Mouse (Mus musculus) skeletal muscle tissue, adult 2 months (tissue): ENCODE measurements around the gene Fam53b.

ENCODE experiments used
- DNase-seq: peaks from one replicate; pipeline ENCODE4 v3.0.0-alpha.2; 2012; ENCODE audit warnings: low read depth, low spot score

The Fam53b gene

DNA sequence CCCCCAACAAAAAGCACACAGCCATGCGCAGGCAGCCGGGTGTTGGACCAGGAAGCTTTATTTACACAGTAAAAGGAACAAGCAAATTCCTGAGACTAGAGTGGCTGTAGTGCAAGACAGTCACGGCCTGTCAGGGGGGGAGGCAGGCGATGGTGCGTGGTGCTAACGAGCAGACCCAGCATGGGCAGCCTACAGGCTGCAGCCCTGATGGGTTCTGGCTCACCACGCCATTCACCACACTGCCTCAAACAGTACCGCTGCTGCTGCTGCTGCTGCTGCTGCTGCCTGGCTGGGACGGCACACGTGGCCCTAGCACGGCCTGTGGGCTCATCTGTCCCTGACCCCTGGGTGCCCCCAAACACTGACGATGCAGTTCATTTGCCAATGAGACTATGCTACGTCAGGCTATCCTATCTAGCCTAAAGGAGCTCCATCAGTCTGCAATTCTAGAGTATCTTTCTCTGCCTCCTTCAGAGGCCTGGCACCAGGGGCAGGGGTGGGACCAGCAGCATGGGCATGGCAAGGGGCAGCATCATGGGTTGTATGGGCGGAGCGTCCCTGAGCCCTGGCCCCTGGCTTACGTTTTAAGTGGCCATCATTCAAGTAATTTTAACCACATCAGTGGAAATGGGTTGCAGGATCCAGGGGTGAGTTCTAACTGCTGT lies 101.5 kb downstream of the Fam53b start:
- no peak for DNase-seq

DNA sequence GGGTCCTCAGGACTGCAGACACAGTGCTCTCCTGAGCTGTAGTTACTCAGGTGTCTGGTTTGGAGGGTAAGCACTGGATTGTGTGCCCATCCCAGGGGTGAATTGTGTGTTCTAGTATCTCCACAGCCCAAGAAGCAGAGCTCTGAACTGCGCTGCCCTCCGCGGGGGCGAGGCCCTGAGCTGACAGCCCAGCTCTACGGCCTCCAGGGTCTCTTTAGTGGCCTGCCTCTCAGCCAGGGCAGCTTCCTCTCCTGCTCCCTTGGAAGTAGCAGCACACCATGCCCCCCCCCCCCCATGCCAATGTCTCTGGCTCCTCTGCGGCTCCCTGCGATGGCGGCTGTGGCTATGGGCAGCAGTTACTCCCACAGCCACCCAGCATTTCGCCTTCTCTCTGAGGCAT lies 102.1 kb downstream of the Fam53b start:
- no peak for DNase-seq

DNA sequence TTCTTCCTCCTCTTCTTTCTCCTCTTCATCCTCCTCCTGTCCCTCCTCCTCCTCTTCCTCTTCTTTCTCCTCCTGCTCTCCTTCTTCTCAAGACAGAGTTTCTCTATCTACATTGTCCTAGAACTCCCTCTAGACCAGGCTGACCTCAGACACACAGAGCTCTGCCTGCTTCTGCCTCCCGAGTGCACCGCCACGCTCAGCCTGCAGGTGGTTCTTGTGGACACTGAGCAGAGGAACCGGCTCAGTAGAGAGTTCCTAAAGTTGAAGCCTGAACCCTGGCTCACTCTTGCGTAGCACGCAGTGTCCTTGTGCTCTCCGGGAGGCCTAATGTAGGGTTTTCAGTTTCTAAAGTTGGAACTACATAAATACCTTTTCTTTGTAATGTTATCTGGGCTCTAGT lies 108.6 kb downstream of the Fam53b start:
- DNase-seq = no peak

DNA sequence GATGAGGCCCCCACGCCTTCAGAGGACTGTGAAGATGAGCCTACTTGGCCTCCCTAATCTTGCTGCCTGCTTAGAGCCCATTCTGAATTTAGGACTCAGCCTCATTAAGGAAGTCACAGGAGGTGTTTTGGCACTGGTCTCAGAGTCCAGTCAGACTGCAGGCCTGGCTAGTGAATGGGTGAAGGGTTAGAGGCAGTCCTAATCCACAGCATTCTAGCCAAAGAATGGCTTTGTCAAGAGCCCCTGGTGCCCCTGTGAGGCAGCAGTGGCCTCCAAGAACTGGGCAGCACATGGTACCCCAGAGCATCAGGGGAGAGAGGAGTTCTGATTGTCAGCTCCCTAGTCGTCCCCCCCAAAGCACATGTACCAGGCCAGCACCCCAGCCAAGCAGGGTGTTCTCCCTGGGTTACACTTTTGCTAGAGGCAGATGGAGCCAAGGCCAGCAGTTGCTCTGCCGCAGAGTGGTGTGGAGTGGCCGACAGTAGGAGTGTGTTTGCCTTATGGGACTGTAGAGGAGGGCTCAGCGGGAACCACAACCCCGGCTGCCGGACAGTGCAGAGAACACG lies 109.3 kb downstream of the Fam53b start:
- DNase-seq = no peak

DNA sequence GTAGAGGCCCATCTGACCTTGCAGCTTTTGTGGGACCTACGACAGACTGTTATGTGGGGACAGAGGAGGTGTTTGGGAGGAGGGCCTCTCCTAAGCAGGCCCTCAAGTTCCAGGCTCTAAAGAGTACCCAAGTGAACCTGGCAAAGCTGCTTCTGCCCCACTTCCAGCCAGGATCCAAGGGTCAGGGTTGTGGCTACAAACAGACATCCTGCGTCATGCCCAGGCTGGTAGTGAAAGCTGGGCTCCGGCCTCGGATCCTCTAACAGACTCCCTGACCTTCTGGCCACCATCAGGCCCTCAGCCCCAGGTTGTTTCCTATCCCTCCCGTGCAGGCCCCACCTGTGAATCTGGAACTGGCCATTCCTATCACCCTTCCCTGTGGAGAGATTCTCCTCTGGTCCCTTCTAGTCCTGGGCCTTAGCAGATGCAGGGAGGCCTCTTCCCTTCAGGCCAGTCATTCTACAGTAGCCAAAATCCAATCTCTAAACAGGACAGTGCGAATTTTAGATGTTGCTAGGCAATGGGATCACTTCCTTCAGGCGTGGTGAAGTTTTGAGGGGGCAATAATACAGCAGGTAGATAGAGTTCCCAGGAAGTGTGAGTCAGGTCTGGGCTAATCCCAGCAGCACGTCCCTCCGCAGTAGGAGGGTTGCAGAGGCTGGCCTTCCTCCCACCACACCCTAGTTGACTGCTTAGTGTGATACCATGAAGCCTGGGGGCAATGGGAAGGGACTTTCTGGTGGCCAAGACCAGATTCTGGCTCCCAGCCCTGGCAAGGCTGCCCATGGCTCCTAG lies 110.0 kb downstream of the Fam53b start:
- no peak for DNase-seq

DNA sequence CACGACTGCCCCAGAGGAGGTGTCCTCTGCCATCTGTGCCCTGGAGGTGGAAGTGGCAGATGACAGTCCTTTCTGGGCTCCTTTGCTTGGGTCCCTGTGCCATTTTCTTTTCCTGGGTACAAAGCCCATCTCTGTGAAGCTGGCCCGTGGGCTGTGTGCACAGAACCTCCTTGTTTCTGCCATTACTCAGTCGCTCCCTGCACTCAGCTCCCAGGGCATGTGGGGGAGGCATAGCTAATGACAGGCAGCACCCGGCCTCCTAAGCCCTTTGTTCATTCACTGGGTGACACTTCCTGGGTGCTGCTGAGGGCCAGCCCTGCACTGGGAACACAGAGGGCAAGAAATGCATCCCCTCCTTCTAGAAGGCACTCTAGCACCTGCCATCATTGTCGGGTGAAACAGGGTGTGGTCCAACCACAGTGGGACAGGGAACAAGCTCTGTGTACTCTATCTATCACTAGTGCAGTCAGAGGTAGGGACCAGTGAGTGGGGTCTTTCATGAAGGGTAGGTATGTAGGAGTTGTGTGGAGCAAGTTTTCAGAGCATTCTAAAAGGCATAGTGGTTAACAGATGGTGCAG lies 111.1 kb downstream of the Fam53b start:
- no peak for DNase-seq

DNA sequence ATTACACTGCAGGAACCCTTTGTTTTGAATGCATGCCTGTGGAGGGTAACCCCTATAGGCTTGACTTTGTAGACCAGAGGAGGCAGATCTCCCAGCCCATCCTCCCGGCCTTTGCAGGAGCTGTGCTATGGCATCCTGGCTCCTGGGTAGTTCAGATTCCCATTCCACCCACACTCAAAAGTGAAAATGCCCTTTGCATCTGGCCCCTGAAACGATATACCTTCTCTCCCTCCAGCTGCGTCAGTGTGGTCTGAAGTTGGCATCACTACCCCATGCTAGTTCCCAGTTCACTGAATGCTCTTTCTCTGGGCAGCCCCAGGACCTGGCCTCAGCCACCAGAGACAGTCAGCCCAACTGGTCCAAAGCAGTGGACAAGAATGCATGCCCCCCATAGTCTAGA lies 111.7 kb downstream of the Fam53b start:
- DNase-seq = no peak

DNA sequence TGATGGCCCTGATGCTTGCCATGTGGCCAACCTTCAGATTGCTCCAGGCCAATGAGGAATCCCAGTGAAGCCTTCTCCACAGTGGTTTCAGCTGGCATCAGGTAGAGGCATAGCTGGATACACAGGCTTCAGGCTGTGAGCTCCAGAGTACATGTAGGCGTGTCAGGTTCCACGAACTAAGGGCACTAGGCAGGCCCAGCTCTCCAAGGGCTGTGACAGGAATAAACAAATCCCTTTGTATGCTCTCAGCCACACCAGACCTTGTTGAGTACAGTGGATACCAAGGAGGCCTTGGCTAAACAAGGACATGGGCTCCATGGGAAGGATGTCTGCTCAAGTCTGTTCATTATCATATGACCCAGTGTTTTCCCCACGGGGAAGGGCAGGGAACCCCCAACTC lies 112.3 kb downstream of the Fam53b start:
- no peak for DNase-seq

DNA sequence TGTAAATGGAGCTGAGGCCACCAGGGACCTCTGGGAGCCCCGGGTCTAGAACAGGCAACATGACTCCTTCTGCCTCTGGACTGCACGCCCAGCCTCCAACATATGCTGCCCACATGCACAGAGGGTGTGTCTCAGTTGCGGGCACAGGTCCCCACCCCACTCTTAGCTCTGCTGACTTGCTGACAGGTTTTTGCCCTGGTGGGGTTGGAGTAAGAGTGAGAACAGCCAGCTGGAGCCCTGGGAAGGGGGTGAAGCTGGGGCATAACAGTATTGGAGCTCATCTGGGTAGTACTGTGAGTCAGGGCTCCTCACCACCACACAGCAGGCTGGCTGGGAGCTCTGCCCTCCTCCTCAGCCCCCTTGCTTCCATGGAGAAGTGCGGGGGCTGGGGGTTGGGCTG lies 113.6 kb downstream of the Fam53b start:
- DNase-seq = no peak

DNA sequence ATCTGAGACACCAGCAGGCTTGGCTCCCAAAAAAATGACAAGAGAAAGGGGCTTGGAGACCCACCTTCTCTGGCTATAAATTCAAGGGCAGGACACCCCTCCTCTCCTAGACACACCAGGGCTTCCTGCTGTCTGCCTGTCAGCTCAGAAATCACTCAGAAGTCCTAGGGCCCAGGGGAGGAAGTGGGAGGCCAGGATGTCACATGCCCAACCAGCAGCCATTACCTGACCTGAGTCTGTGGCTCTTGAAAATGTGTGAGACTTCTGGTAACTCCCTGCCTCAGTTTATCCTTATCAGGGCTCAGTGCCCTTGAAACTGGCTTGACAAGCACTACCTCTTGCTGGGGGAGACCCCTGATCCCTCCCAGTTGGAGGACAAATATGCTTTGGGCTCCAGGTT lies 114.0 kb downstream of the Fam53b start:
- no peak for DNase-seq

DNA sequence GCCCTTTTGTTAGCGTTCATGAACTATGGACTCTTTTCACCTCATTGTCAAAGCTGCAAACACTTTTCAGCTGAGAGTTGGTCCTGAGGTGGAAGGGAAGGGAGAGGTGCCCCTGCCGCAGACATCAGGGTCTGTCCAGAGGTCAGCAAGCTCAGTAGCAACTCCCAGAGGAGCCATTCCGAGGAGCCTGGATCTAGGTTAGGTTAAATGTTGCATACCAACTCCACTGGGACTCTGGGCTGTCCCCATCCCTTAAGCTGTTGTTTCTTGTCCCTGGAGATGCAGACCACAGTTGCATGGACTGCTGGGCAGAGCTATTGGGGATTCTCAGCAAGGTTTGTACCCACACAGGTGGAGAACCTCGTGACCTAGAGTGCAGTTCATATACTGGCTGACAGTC lies 114.5 kb downstream of the Fam53b start:
- DNase-seq = no peak

DNA sequence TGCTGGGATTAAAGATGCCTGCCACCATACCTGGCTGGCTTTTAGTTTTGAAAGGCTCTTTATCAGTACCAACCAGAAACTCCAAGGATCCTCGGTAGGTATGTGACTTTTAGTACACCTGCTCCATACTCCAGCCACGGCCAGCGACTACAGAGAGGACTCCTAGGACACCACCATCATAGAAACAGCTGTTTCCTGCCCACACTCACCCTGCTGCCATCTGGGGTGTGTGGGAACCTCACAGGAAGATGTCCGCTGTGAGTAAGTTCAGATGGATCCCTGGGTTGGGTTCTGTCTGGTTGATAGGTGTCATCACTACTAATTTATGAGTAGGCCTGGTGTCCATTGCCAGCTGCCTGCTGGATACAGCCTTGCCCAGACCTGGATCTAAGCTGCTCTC lies 114.9 kb downstream of the Fam53b start:
- DNase-seq = no peak

DNA sequence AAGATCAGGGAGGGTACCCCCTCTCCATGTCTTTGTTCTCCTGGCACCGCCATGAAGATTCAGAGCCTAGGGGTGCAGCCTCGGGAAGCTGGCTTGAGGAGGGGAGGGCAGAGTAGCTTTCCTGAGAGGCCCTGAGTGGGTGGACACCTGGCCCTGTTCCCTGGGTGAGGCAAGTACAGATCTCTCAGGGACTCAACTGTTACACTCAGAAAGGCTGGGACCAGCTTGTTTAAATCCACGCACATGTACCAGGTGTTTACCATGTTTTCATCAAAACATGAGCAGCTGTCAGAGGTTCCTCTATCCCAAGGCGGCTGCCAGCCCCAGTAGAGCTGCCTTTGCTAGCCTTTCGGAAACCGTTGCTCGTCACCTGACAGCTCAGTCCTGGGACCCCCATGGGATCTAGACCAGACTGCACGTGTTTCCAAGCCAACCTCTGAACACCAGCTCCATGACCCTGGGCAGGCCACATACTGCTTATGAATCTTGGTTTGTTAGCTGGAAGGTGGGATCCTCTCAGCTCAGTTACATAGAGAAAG lies 116.4 kb downstream of the Fam53b start:
- DNase-seq = no peak

DNA sequence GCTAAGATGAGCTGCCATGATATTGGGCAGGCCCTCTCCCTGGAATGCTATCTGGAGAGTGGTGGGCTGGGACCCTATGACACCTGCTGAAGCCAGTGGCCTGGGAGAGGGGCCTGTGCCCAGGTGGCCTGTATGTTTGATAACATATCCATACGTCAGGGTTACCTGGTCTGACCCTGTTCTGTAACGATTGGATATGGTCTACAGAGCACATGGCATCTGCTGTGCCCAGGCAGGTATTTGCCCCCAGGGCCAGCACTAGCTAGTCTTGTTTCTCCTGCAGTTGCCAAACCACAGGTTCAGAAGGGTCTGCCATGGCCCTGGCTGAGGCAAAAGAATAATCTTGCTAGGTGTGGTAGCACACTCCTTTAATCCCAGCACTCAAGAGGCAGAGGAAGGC lies 120.1 kb downstream of the Fam53b start:
- DNase-seq = no peak

DNA sequence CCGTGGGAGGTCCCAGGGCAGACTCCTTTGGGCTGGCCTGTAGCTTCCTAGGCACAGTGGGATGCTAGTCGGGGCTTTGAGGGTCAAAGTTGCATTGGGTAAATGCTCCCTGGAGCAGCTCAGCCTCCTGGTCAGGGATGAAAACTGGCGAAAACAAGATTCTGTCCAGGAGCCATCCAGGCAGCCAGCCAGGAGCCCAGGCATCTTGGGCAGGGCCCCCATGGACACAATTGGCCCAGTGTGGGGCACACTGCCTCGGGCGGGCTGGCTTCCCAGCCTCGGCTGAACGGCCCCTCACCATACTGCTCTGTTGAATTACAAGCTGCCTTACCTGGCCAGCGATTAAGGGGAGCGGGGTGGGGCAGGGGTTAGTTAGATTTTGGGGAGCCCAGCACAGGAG lies 121.0 kb downstream of the Fam53b start:
- DNase-seq = no peak

DNA sequence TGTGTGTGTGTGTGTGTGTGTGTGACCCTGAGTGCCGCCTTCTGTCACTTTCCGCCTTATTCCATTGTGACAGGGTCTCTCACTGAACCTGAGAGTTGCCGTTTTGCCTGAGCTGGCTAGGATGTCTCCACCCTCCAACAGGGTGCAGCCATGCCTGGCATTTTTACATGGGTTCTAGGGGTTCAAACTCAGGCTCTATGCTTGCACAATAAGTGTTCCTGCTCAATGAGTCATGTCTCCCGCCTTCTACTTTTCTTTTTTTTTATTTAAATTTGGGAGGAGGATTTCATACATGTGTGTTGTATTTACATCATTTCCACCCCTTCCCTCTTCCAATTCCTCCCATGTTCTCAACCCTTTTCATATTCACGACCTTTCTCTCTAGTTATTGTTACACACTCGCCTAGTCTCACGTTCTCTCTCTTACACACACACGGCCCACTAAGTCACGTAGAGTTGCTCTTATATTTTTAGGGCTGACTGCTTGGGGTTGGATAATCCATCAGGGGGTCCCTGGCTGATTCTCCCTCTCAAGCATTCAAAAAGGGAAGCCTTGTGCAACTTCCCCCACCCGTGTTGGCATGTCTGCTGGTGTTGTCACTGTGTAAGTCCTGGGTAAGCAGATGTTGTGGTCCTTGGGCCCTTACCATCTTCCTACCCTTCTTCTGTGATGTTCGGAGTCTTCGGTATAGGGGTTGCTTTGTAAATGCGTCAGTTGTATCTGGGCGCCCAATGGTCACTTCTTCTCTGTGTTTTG lies 122.8 kb downstream of the Fam53b start:
- DNase-seq = no peak

DNA sequence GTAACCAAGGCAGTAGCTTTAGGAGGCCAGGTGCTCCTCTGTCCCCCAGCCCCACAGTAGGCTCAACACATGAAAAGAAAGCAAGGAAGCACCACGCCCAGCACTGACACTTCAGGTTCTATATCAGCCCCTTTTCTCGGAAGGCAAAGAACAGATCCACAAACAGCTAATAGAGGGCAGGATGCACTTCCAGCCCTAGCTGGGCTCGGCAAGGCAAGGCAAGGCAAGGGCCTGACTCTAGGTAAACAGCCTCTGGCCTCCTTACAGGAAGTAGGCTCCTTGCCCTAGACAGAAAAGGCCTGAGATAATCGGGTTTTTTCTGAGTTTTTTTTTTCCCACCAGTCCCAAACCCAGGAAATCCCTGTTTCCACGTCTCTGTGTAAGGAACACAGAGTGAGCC lies 124.0 kb downstream of the Fam53b start:
- no peak for DNase-seq

DNA sequence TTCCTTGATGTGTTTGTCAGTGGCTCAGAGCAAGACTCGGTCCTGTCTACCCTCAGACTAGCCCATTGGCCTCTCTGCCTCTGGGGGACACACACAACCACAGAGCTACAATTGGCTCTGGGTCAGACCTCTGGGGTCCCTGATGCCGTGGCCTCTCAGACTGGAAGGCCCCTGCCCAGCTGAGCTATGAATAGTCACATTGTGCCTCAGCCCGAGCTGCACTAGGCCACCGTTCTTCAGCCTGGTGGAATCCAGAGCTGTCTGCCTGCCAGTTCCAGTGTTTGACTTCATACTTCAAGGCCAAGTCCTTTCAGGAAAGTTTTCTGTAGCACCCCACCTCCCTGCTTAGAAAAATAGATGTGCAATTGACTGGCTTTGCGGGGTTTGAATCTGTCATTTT lies 125.0 kb downstream of the Fam53b start:
- no peak for DNase-seq

DNA sequence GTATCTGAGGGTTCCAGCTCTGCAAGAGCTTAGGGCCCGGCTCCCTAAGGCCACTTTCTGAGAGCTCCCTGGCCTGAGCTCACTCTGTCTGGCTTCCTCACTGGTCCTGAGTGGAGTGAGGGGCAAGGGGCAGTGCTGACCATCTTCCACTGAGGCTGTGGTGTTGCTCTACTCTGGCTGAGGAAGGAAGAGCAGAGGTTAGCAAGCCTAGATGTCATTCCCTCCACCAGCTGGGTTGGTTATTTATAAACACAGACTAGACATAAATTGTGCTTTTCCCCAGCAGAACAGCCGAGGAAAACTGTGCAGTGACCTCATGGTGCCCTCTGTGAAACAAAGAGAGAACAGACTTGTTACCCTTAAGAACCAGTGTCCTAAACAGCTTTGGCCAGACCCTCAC lies 125.8 kb downstream of the Fam53b start:
- DNase-seq = no peak

DNA sequence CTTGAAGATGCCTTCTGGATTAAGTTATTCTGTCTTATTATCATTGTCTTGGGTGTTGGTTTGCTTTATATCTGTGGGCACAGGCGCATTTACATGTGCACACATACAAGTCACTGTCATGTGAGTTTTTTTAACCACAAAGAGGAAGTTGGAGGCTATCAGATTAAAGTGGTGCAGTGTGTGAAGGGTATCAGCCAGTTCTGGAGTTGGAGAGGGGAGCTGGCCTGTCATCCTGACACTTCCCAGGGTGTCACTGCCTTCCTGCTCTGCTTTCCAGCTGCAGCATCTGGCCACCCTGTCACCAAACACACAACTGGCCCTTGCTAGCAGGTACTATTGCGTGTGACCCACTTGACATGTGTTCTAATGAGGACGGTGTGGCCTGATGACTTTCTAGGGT lies 127.2 kb downstream of the Fam53b start:
- no peak for DNase-seq

DNA sequence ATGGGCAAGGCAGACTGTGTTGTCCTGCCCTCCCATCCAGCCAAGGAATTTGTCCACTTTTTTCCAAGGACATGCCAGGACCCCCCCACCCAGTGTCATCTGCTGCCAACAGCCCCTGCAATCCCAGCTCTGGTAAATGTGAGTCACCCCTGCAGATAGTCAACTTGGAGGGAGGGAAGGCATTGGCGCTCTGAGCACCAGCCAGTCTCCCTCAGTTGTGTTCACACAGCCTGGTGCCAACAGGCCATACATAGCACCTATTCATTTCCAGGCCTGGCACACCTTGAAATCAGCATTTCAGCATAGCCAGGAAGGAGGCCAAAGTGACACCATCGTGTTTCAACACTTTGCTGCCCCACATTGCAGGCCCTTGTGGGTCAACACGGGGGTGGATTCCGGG lies 129.8 kb downstream of the Fam53b start:
- DNase-seq = no peak

DNA sequence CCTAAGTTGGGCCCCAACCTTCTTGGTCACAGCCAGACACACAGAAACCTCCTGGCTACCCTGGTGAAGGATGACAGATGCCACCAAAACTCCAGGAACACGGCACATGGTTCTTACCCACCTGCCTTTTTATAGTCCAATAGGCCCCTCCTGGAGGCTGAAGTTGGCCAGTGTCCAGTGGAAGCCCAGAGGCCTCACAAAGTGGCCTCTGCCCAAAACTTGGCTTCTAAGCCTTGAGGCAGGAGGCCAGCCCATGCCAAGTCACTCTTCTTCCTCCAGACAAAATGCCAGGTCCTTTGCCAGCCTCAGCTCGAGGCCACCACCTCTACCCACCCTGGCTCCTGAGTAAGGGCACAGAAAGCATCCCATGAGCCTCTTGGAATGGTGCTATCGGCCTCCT lies 130.8 kb downstream of the Fam53b start:
- no peak for DNase-seq
